Mouse (Mus musculus) embryonic fibroblast, embryonic 13.5 days (primary cell): ENCODE data around the gene Wdr66.

ENCODE experiments used
- CTCF ChIP-seq: IDR thresholded peaks from 2 replicates; pipeline ENCODE4 v1.5.1; 2011; ENCODE audit warnings: mild to moderate bottlenecking, control low read depth, low read length, moderate library complexity, borderline replicate concordance; ENCODE audit not compliant: insufficient read depth
- POLR2A ChIP-seq: IDR thresholded peaks from 2 replicates; pipeline ENCODE4 v1.6.1; 2011; ENCODE audit warnings: low read depth, mild to moderate bottlenecking, control low read depth, low read length, moderate library complexity

GRCm38 (mm10) chr5:123327686-123328085, 75.8 kb downstream of the Wdr66 start:
- no peak for TF ChIP-seq CTCF
- no peak for TF ChIP-seq POLR2A
